Mouse (Mus musculus): Measurements from ENCODE around the gene Hist1h2ae. TPM values are rescaled to one million over a fixed set of nuclear protein-coding genes. Genes with fewer than 3 reads are reported as not detected.
"Not testable (repeated sequence)": the region's sequence is repeated elsewhere in the genome, so short reads cannot be mapped to it uniquely, and the experiment has no call there.

The Hist1h2ae gene
- polyA plus RNA-seq, 1 experiment from 2014 or later = 96.4 TPM

- not testable (repeated sequence) for H3K27me3 ChIP-seq (ENCODE audit: control insufficient read depth, insufficient read depth, low read length); H3K36me3 ChIP-seq (ENCODE audit: control insufficient read depth, insufficient read depth, low read length); H3K9me3 ChIP-seq (ENCODE audit: control insufficient read depth, low read length); H3K4me1 ChIP-seq (replicated peaks; ENCODE audit: control insufficient read depth, insufficient read depth, low read length); ATAC-seq (replicated peaks; ENCODE audit: low FRiP score)
- Histone ChIP-seq H3K4me3 (ENCODE audit: low read depth, low read length) (peak overlapping the region; percentile 40), H3K4me2 (ENCODE audit: low read depth, low read length, severe bottlenecking) (peak overlapping the region; percentile 53), H3K9ac (ENCODE audit: low read length) (peak overlapping the region; percentile 68), H3K27ac (ENCODE audit: low read depth, low read length) (peak overlapping the region; percentile 94)
- DNase-seq (ENCODE audit: low spot score) = peak; percentile 41
- 6% methylated on average over 3 of the region's 3 CpGs for WGBS
Observed at GRCm38 (mm10) chr13:23542225-23542980, 28.6 kb downstream of the Hist1h2ae start.

DNA sequence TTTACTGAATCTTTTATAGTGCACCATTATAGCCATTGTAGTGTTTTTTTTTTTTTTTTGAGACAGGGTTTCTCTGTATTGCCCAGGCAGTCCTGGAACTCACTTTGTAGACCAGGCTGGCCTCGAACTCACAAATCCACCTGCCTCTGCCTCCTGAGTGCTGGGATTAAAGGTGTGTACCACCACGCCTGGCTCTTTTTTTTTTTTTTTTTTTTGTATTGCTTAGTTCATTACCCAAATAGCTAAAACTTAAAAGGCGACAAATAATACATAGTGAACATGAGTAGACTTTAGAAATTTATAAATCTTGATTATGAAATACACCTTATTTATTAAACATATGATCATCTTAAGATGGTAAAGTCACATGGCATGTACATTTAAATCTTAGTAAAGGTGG lies 29.5 kb downstream of the Hist1h2ae start:
- WGBS = 76% methylated on average over 3 of the region's 3 CpGs
- Histone ChIP-seq H3K36me3 (ENCODE audit: control insufficient read depth, insufficient read depth, low read length) (no peaks in the 10 kb centered on the region), H3K27ac (ENCODE audit: low read depth, low read length) (no peak overlapping the region), H3K27me3 (ENCODE audit: control insufficient read depth, insufficient read depth, low read length) (no peaks in the 10 kb centered on the region), H3K4me3 (ENCODE audit: low read depth, low read length) (no peak overlapping the region), H3K4me1 (replicated peaks; ENCODE audit: control insufficient read depth, insufficient read depth, low read length) (no peaks in the 10 kb centered on the region; the same call in none of the 2 replicates), H3K9ac (ENCODE audit: low read length) (no peak overlapping the region), H3K9me3 (ENCODE audit: control insufficient read depth, low read length) (no peaks in the 10 kb centered on the region), H3K4me2 (ENCODE audit: low read depth, low read length, severe bottlenecking) (no peak overlapping the region)
- no peak for ATAC-seq (replicated peaks; ENCODE audit: low FRiP score)
- no peak for DNase-seq (ENCODE audit: low spot score)

GRCm38 (mm10) chr13:23539821-23540220 lies 31.2 kb downstream of the Hist1h2ae start:
- not testable (repeated sequence) for H3K36me3 ChIP-seq (ENCODE audit: control insufficient read depth, insufficient read depth, low read length); ATAC-seq (replicated peaks; ENCODE audit: low FRiP score); DNase-seq (ENCODE audit: low spot score); H3K27me3 ChIP-seq (ENCODE audit: control insufficient read depth, insufficient read depth, low read length); H3K4me1 ChIP-seq (replicated peaks; ENCODE audit: control insufficient read depth, insufficient read depth, low read length); H3K9me3 ChIP-seq (ENCODE audit: control insufficient read depth, low read length); H3K4me2 ChIP-seq (ENCODE audit: low read depth, low read length, severe bottlenecking); H3K9ac ChIP-seq (ENCODE audit: low read length); H3K4me3 ChIP-seq (ENCODE audit: low read depth, low read length); H3K27ac ChIP-seq (ENCODE audit: low read depth, low read length)
- 77% methylated on average over 1 of the region's 1 CpGs for WGBS

- H3K4me2 ChIP-seq (ENCODE audit: low read depth, low read length, severe bottlenecking) = no peak overlapping the region
Observed at GRCm38 (mm10) chr13:23538249-23538648, 32.8 kb downstream of the Hist1h2ae start.

GRCm38 (mm10) chr13:23537006-23537710 lies 33.9 kb downstream of the Hist1h2ae start:
- peaks cover 3% of the 10 kb centered on the region for H3K4me1 ChIP-seq (replicated peaks; ENCODE audit: control insufficient read depth, insufficient read depth, low read length)
- H3K27me3 ChIP-seq (ENCODE audit: control insufficient read depth, insufficient read depth, low read length) = no peaks in the 10 kb centered on the region
- H3K9me3 ChIP-seq (ENCODE audit: control insufficient read depth, low read length) = no peaks in the 10 kb centered on the region
- peak overlapping the region; percentile 57; the same call in 1 of the 2 replicates for H3K4me3 ChIP-seq (ENCODE audit: low read depth, low read length)
- peak; percentile 50 for DNase-seq (ENCODE audit: low spot score)
- no peak for ATAC-seq (replicated peaks; ENCODE audit: low FRiP score)
- H3K9ac ChIP-seq (ENCODE audit: low read length) = peak overlapping the region; percentile 16; the same call in 1 of the 2 replicates
- H3K4me2 ChIP-seq (ENCODE audit: low read depth, low read length, severe bottlenecking) = peak overlapping the region; percentile 76
- H3K27ac ChIP-seq (ENCODE audit: low read depth, low read length) = 0 out of 2 replicates have a peak overlapping the region, but pooled peaks have one; percentile 99
- 74% methylated on average over 3 of the region's 3 CpGs for WGBS
- no peaks in the 10 kb centered on the region for H3K36me3 ChIP-seq (ENCODE audit: control insufficient read depth, insufficient read depth, low read length)

More at GRCm38 (mm10) chr13:23538249-23538648, 32.8 kb downstream of the Hist1h2ae start:
- Histone ChIP-seq H3K4me1 (replicated peaks; ENCODE audit: control insufficient read depth, insufficient read depth, low read length) (no peaks in the 10 kb centered on the region; the same call in none of the 2 replicates), H3K27me3 (ENCODE audit: control insufficient read depth, insufficient read depth, low read length) (no peaks in the 10 kb centered on the region), H3K9me3 (ENCODE audit: control insufficient read depth, low read length) (no peaks in the 10 kb centered on the region), H3K4me3 (ENCODE audit: low read depth, low read length) (no peak overlapping the region), H3K36me3 (ENCODE audit: control insufficient read depth, insufficient read depth, low read length) (no peaks in the 10 kb centered on the region), H3K27ac (ENCODE audit: low read depth, low read length) (no peak overlapping the region), H3K9ac (ENCODE audit: low read length) (no peak overlapping the region)
- peak; percentile 46 for DNase-seq (ENCODE audit: low spot score)
- WGBS = 77% methylated on average over 5 of the region's 5 CpGs
- no peak for ATAC-seq (replicated peaks; ENCODE audit: low FRiP score)

DNA sequence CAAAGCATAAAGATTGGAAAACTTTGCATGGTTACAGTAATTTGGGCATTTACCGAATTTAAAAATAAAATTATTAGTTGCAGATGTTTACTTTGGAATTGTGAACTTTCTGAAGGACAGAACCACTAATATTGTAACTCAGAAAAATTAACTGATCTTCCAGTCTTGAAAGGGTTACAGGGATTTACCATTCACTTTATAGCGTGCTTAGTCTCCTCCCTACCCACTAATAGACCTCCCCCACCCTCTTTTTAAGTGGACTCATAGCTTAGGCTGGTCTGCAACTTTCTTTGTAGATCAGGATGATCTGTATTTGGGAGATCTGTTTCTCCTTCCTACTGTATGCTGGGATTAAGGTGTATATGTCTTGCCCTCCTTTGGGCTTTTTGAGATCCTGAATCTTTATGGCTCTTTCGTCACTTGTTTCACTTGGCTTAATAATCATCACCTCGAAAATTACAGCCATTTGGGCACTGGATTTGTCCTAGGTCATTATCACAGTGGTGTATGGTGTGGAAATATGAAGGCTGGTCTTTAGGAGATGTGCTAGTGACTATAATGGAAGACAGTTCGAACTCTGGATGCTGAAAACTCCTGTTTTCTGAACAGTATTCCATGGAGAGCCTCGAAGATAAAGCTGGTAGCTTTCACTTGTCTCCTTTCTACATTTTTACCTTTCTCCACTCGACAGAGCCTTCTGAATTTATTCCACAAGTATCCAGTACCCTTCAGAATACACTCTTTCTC lies 34.8 kb downstream of the Hist1h2ae start:
- H3K36me3 ChIP-seq (ENCODE audit: control insufficient read depth, insufficient read depth, low read length) = no peaks in the 10 kb centered on the region
- ATAC-seq (replicated peaks; ENCODE audit: low FRiP score) = no peak
- H3K9ac ChIP-seq (ENCODE audit: low read length) = peak overlapping the region; percentile 79
- peaks cover 3% of the 10 kb centered on the region for H3K4me1 ChIP-seq (replicated peaks; ENCODE audit: control insufficient read depth, insufficient read depth, low read length)
- H3K4me3 ChIP-seq (ENCODE audit: low read depth, low read length) = peak overlapping the region; percentile 57
- no peaks in the 10 kb centered on the region for H3K9me3 ChIP-seq (ENCODE audit: control insufficient read depth, low read length)
- H3K27ac ChIP-seq (ENCODE audit: low read depth, low read length) = peak overlapping the region; percentile 99
- DNase-seq (ENCODE audit: low spot score) = peak; percentile 45
- H3K4me2 ChIP-seq (ENCODE audit: low read depth, low read length, severe bottlenecking) = peak overlapping the region; percentile 76
- WGBS = 25% methylated on average over 7 of the region's 7 CpGs
- H3K27me3 ChIP-seq (ENCODE audit: control insufficient read depth, insufficient read depth, low read length) = no peaks in the 10 kb centered on the region

DNA sequence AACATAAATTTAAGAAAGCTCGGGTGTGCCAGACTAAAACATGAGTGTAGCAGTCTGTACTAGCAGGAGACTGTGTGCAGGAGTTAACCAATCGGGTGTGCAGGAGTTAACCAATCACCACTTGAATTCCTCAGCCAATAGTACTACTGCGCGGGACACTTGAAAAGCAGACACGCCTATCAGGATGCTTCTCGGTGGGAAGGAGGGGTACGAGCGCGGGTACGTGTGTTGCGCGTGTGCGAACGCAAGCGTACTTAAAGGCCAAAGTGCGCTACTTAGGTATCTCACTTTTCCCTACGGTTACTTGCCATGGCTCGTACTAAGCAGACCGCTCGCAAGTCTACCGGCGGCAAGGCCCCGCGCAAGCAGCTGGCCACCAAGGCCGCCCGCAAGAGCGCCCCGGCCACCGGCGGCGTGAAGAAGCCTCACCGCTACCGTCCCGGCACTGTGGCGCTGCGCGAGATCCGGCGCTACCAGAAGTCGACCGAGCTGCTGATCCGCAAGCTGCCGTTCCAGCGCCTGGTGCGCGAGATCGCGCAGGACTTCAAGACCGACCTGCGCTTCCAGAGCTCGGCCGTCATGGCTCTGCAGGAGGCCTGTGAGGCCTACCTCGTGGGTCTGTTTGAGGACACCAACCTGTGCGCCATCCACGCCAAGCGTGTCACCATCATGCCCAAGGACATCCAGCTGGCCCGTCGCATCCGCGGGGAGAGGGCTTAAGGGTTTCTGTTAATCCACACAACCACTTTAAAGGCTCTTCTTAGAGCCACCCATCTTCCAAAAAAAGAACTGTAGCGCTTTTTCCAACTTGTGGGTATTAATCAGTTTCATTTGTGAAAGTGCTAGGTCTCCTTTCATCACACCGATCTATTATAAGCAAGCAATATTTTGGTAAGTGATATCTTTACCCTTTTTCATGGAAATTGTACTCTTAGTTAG lies 35.6 kb downstream of the Hist1h2ae start, which contains the start of gene Hist1h3g:
Gene Hist1h3g, plus strand, starts transcription at position 286 of the 939 bp plus-strand sequence.
- peak; percentile 94 for DNase-seq (ENCODE audit: low spot score)
- not testable (repeated sequence) for H3K36me3 ChIP-seq (ENCODE audit: control insufficient read depth, insufficient read depth, low read length); H3K27me3 ChIP-seq (ENCODE audit: control insufficient read depth, insufficient read depth, low read length); H3K4me1 ChIP-seq (replicated peaks; ENCODE audit: control insufficient read depth, insufficient read depth, low read length); H3K9me3 ChIP-seq (ENCODE audit: control insufficient read depth, low read length)
- peak within 1 kb of the TSS; percentile 57 for H3K4me3 ChIP-seq (ENCODE audit: low read depth, low read length)
- H3K4me2 ChIP-seq (ENCODE audit: low read depth, low read length, severe bottlenecking) = peak within 1 kb of the TSS; percentile 76
- 1% methylated on average over 36 of the region's 62 CpGs for WGBS
- ATAC-seq (replicated peaks; ENCODE audit: low FRiP score) = peak; percentile 89
- peak within 1 kb of the TSS; percentile 99 for H3K27ac ChIP-seq (ENCODE audit: low read depth, low read length)
- H3K9ac ChIP-seq (ENCODE audit: low read length) = peak within 1 kb of the TSS; percentile 96
